Mouse (Mus musculus): ENCODE data around the gene Zfp672. TPM values are rescaled to one million over a fixed set of nuclear protein-coding genes. Genes with fewer than 3 reads are reported as not detected.
A peak's percentile ranks its signal among the peaks of the same experiment; 100 is the strongest.

The Zfp672 gene
- polyA plus RNA-seq, 1 experiment from 2014 or later, result 28.9 TPM

DNA sequence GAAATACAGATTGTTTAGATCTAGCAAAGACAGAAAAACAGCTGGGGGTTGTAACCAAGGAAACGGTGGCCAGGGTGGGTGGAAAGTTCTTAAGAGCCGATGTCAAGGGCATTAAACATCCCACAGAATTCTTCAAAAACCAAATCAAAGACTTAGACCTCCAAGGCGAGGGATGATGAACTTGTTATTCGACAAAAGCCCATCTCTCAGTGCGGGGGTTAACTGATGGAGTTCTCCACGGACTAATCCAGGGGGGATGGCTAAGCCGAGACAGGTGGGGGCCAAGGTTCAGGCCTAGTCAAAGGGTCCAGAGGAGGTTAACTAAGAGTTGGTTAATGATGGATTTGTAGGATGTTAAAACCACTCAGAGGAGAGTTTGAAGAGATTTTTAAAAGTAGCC, 26.5 kb downstream of the Zfp672 start:
- Histone ChIP-seq H3K36me3 (ENCODE audit: control insufficient read depth, insufficient read depth, low read length) (no peaks in the 10 kb centered on the region), H3K27me3 (ENCODE audit: control insufficient read depth, insufficient read depth, low read length) (no peaks in the 10 kb centered on the region), H3K4me2 (replicated peaks; ENCODE audit: low read depth, low read length) (no peak overlapping the region; the same call in 1 of the 2 replicates), H3K27ac (ENCODE audit: low read depth, low read length) (no peak overlapping the region), H3K9ac (ENCODE audit: low read depth, low read length) (no peak overlapping the region), H3K9me3 (ENCODE audit: control insufficient read depth, low read length) (no peaks in the 10 kb centered on the region), H3K4me3 (ENCODE audit: low read depth, low read length) (no peak overlapping the region), H3K4me1 (replicated peaks; ENCODE audit: control insufficient read depth, insufficient read depth, low read length) (no peaks in the 10 kb centered on the region)
- ATAC-seq (ENCODE audit: low FRiP score) (no peak), DNase-seq (ENCODE audit: low spot score) (peak; percentile 36)
- WGBS, result 18% methylated on average over 7 of the region's 7 CpGs

DNA sequence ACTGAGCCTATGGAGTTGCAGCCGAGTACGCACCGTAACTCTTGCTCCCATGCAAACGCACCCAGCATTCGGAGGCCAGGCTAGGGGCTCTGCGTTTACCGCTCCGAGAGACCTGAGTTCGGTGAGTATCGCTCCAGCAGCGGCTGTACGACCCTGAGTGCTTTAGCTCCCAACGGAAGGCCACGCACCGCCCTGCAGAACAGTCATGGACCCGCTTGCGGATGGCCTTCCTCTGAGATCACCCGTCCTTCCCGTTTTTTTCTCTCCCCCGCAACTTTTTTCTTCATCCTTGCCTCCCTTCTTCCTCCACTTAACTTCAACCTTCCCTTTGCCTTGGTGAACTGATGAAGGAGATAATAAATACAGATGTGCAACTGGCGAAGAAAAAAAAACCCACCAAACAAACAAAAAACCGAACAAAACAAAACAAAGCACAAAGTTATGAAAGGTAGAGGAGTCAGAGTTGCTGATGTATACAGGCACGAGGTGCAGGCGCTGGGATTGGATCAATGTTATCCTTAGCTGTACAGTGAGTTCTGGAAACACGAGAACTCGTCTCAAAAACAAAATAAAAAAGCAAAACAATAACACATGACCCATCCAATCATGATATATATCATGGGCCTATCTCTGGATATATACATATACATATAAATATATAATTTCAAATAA, 27.2 kb downstream of the Zfp672 start:
- WGBS, result 1% methylated on average over 26 of the region's 26 CpGs
- peak overlapping the region; percentile 30 for H3K4me2 ChIP-seq (replicated peaks; ENCODE audit: low read depth, low read length)
- DNase-seq (ENCODE audit: low spot score) (no peak), ATAC-seq (ENCODE audit: low FRiP score) (peak; percentile 54)
- H3K36me3 ChIP-seq (ENCODE audit: control insufficient read depth, insufficient read depth, low read length), result no peaks in the 10 kb centered on the region
- peak overlapping the region; percentile 84 for H3K27ac ChIP-seq (ENCODE audit: low read depth, low read length)
- no peaks in the 10 kb centered on the region for H3K27me3 ChIP-seq (ENCODE audit: control insufficient read depth, insufficient read depth, low read length)
- no peaks in the 10 kb centered on the region for H3K9me3 ChIP-seq (ENCODE audit: control insufficient read depth, low read length)
- peak overlapping the region; percentile 54 for H3K9ac ChIP-seq (ENCODE audit: low read depth, low read length)
- H3K4me3 ChIP-seq (ENCODE audit: low read depth, low read length), result peak overlapping the region; percentile 60
- no peaks in the 10 kb centered on the region for H3K4me1 ChIP-seq (replicated peaks; ENCODE audit: control insufficient read depth, insufficient read depth, low read length)

DNA sequence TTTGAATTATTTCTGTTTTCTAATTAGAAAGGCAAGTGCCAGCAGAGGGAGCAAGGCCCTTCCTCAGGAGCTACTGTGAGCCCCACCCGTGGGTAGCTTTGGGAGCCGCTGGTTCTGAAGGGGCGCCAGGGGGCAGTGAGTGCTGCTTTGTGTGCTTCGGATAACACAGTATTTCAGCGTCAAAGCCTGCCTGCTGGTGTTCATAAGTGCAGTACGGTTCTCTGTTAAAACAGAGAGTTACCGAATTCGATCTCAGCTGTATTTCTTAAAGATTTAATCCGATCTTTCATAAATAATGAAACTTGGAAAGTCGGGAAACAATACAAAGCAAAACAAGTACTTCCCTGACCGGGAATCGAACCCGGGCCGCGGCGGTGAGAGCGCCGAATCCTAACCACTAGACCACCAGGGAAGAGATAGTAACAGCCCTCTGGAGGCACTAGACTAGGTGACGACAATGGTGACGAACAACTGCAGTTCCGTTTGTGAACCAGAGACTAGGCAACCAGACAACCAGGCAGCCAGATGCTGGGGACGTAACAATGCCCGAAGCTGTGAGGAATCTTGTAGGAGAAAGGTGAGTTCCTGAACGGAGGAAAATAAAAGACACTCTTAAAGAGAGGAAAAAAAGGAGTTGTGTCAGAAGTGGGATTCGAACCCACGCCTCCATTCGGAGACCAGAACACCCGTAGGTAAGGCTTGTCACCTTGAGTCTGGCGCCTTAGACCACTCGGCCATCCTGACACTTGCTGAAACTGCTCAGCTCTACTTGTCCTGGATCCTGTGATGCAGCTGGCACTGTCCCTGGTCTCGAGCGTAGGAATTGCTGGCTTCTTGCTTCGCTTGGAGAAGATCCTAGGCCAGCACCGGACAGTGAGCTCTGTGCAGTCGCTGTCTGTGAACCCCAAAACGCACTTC, 28.0 kb downstream of the Zfp672 start:
- no peaks in the 10 kb centered on the region for H3K9me3 ChIP-seq (ENCODE audit: control insufficient read depth, low read length)
- no peaks in the 10 kb centered on the region for H3K4me1 ChIP-seq (replicated peaks; ENCODE audit: control insufficient read depth, insufficient read depth, low read length)
- H3K27me3 ChIP-seq (ENCODE audit: control insufficient read depth, insufficient read depth, low read length), result no peaks in the 10 kb centered on the region
- H3K4me3 ChIP-seq (ENCODE audit: low read depth, low read length), result peak overlapping the region; percentile 60
- H3K4me2 ChIP-seq (replicated peaks; ENCODE audit: low read depth, low read length), result peak overlapping the region; percentile 30
- DNase-seq (ENCODE audit: low spot score), result peak; percentile 100
- peak overlapping the region; percentile 56 for H3K9ac ChIP-seq (ENCODE audit: low read depth, low read length)
- H3K36me3 ChIP-seq (ENCODE audit: control insufficient read depth, insufficient read depth, low read length), result no peaks in the 10 kb centered on the region
- ATAC-seq (ENCODE audit: low FRiP score), result peak; percentile 92
- WGBS, result under 1% methylated on average over 36 of the region's 36 CpGs
- peak overlapping the region; percentile 84 for H3K27ac ChIP-seq (ENCODE audit: low read depth, low read length)

DNA sequence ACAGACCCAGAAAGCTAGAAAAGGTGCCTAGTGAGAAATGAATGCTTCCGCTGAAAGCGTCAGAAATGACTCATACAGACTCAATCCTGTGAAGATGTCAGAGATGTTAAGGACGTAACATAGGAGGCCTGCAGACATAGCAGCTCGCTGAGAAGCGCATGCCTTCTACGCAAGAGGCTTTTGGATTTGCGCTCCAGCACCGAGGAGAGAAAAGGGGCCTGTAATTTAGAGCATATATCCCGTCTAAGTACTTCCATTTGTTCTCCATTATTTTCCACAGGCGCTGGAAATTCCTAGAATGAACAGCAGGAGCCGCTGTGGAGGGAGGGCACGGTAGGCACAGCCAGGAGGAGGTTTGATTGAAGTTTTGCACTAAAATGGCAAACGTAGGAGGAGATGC, 29.1 kb downstream of the Zfp672 start:
- ATAC-seq (ENCODE audit: low FRiP score) (peak; percentile 25; the same call in 1 of the 2 replicates), DNase-seq (ENCODE audit: low spot score) (peak; percentile 89)
- 15% methylated on average over 13 of the region's 13 CpGs for WGBS

DNA sequence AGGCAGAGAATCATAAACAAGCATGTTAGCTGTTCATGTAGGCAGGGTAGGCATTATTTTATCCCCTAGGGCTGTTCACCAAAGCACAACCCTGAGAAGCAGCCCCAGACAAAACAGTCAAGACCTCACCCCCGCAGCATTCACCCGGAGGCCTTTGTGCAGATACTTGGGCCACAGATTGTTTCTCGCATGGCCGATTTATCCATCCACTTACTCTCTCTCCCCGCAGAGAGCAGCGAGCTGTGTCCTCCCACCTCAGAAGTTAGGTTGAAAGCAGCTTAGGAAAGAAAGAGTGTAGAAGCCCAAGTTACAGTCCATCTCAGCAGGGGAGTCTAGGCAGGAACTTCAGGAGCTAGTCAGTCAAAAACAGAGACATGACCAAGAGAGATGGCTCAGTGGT, 32.7 kb downstream of the Zfp672 start:
- H3K27ac ChIP-seq (ENCODE audit: low read depth, low read length), result no peak overlapping the region
- no peak overlapping the region for H3K4me2 ChIP-seq (replicated peaks; ENCODE audit: low read depth, low read length)
- H3K9ac ChIP-seq (ENCODE audit: low read depth, low read length), result no peak overlapping the region
- no peak overlapping the region for H3K4me3 ChIP-seq (ENCODE audit: low read depth, low read length)
- no peaks in the 10 kb centered on the region for H3K27me3 ChIP-seq (ENCODE audit: control insufficient read depth, insufficient read depth, low read length)
- no peaks in the 10 kb centered on the region for H3K9me3 ChIP-seq (ENCODE audit: control insufficient read depth, low read length)
- ATAC-seq (ENCODE audit: low FRiP score) (no peak), DNase-seq (ENCODE audit: low spot score) (no peak)
- 56% methylated on average over 6 of the region's 6 CpGs for WGBS
- H3K4me1 ChIP-seq (replicated peaks; ENCODE audit: control insufficient read depth, insufficient read depth, low read length), result no peaks in the 10 kb centered on the region
- H3K36me3 ChIP-seq (ENCODE audit: control insufficient read depth, insufficient read depth, low read length), result no peaks in the 10 kb centered on the region

More for the DNA sequence above, 29.1 kb downstream of the Zfp672 start:
- Histone ChIP-seq H3K4me1 (replicated peaks; ENCODE audit: control insufficient read depth, insufficient read depth, low read length) (no peaks in the 10 kb centered on the region), H3K36me3 (ENCODE audit: control insufficient read depth, insufficient read depth, low read length) (no peaks in the 10 kb centered on the region), H3K4me2 (replicated peaks; ENCODE audit: low read depth, low read length) (peak overlapping the region; percentile 34), H3K4me3 (ENCODE audit: low read depth, low read length) (peak overlapping the region; percentile 18), H3K27ac (ENCODE audit: low read depth, low read length) (no peak overlapping the region), H3K9me3 (ENCODE audit: control insufficient read depth, low read length) (no peaks in the 10 kb centered on the region), H3K27me3 (ENCODE audit: control insufficient read depth, insufficient read depth, low read length) (no peaks in the 10 kb centered on the region), H3K9ac (ENCODE audit: low read depth, low read length) (no peak overlapping the region)

DNA sequence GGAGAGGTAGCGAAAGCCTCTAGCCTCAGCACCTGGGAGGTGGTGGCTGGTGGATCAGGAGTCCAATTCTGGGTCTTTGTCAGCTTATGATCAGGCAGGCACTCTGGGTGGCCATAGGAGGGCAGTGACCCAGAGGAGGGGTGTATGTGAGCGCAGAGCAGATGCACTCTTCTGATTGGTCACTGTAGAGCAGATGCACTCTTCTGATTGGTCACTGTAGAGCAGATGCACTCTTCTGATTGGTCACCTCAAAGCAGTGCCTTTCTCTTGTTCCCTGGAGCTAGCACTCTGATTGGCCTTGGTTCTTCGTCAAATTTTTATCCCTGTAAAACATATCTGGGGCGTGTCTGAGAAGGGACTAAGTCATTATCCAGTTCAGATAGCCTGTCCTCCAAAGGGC, 37.3 kb downstream of the Zfp672 start:
- 57% methylated on average over 4 of the region's 4 CpGs for WGBS
- no peaks in the 10 kb centered on the region for H3K27me3 ChIP-seq (ENCODE audit: control insufficient read depth, insufficient read depth, low read length)
- no peaks in the 10 kb centered on the region for H3K36me3 ChIP-seq (ENCODE audit: control insufficient read depth, insufficient read depth, low read length)
- H3K4me2 ChIP-seq (replicated peaks; ENCODE audit: low read depth, low read length), result no peak overlapping the region
- H3K27ac ChIP-seq (ENCODE audit: low read depth, low read length), result no peak overlapping the region
- ATAC-seq (ENCODE audit: low FRiP score), result no peak
- H3K4me3 ChIP-seq (ENCODE audit: low read depth, low read length), result no peak overlapping the region
- no peak overlapping the region for H3K9ac ChIP-seq (ENCODE audit: low read depth, low read length)
- no peaks in the 10 kb centered on the region for H3K9me3 ChIP-seq (ENCODE audit: control insufficient read depth, low read length)
- H3K4me1 ChIP-seq (replicated peaks; ENCODE audit: control insufficient read depth, insufficient read depth, low read length), result no peaks in the 10 kb centered on the region
- no peak for DNase-seq (ENCODE audit: low spot score)

DNA sequence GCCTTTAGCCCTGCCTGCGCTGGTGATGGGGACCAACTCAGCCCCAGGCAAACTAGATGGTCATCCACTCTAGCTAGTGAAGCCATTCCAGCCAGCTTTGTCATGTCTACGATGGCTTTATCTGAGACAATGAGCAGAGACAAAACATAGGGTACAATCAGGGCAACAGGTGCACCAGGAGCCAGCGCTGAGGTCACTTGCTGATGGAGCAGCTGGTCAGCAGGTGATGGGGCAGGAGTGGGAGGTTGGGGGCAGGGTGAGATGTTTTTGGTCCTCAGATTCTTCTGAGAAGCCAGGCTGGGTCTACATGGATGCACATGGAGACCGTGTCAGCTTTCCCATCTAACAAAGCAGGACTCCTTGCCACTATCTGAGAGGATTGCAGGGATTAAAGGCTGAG, 39.3 kb downstream of the Zfp672 start:
- H3K27me3 ChIP-seq (ENCODE audit: control insufficient read depth, insufficient read depth, low read length), result no peaks in the 10 kb centered on the region
- ATAC-seq (ENCODE audit: low FRiP score) (no peak), DNase-seq (ENCODE audit: low spot score) (no peak)
- H3K27ac ChIP-seq (ENCODE audit: low read depth, low read length), result no peak overlapping the region
- H3K9me3 ChIP-seq (ENCODE audit: control insufficient read depth, low read length), result no peaks in the 10 kb centered on the region
- no peaks in the 10 kb centered on the region for H3K36me3 ChIP-seq (ENCODE audit: control insufficient read depth, insufficient read depth, low read length)
- no peak overlapping the region for H3K4me3 ChIP-seq (ENCODE audit: low read depth, low read length)
- WGBS, result 72% methylated on average over 4 of the region's 4 CpGs
- H3K4me2 ChIP-seq (replicated peaks; ENCODE audit: low read depth, low read length), result no peak overlapping the region
- no peaks in the 10 kb centered on the region for H3K4me1 ChIP-seq (replicated peaks; ENCODE audit: control insufficient read depth, insufficient read depth, low read length)
- H3K9ac ChIP-seq (ENCODE audit: low read depth, low read length), result no peak overlapping the region

DNA sequence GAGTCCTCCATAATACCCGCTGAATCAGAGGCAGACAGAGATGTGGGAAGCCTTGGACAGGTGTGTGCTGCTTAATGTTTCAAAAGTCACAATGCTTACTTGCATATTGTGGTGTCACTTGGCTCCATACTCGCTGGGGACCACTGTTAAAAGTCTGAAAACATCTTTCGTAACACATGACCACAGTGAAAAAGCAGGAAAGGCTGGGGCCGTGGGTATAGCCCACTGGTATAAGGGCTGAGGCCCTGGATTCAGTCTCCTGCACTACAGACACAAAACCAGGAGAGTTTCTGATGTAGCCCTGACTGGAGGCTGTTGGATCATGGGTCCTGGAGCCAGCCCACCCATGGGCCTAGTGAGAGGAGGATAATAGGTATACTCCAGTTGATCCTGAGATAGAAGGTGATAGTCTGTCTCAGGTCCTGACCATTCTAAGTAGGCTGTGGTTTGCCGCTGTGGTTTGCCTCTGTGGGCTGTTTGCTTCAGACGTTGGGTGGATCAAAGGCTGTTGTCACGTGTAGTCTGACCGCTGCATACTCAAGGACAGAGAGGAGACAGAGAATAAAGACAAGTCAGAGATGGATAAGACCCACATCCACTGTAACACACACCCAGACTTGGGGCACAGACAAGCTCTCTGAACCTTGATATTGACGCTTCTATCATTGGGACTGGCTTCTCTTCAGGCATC, 40.0 kb downstream of the Zfp672 start:
- Histone ChIP-seq H3K4me2 (replicated peaks; ENCODE audit: low read depth, low read length) (no peak overlapping the region), H3K36me3 (ENCODE audit: control insufficient read depth, insufficient read depth, low read length) (no peaks in the 10 kb centered on the region), H3K27me3 (ENCODE audit: control insufficient read depth, insufficient read depth, low read length) (no peaks in the 10 kb centered on the region), H3K9ac (ENCODE audit: low read depth, low read length) (no peak overlapping the region), H3K9me3 (ENCODE audit: control insufficient read depth, low read length) (no peaks in the 10 kb centered on the region), H3K4me1 (replicated peaks; ENCODE audit: control insufficient read depth, insufficient read depth, low read length) (no peaks in the 10 kb centered on the region), H3K4me3 (ENCODE audit: low read depth, low read length) (no peak overlapping the region), H3K27ac (ENCODE audit: low read depth, low read length) (no peak overlapping the region)
- ATAC-seq (ENCODE audit: low FRiP score) (no peak), DNase-seq (ENCODE audit: low spot score) (no peak)
- 76% methylated on average over 9 of the region's 9 CpGs for WGBS
